Mouse (Mus musculus) hindbrain, embryonic 16.5 days (tissue): Measurements from ENCODE around the gene Stat1. TPM values are rescaled to one million over a fixed set of nuclear protein-coding genes. Genes with fewer than 3 reads are reported as not detected.

ENCODE experiments used
- ATAC-seq: fragments of 200-750 bp; cut with Nextera tagmentation; 2 replicates; pipeline ENCODE4 v1.8.0; 2017; ENCODE audit warnings: moderate TSS enrichment, moderate library complexity
- H3K27ac ChIP-seq: fragments of 300-500 bp; sonication (generic); 2 replicates; pipeline ENCODE4 v1.5.1; 2014; ENCODE audit warnings: low read depth, mild to moderate bottlenecking, control low read depth, low read length, moderate library complexity
- H3K27me3 ChIP-seq: fragments of 300-500 bp; sonication (generic); replicated peaks from 2 replicates; pipeline ENCODE4 v1.6.1; 2014; ENCODE audit warnings: low read length; ENCODE audit not compliant: control insufficient read depth, insufficient read depth
- H3K36me3 ChIP-seq: fragments of 300-500 bp; sonication (generic); 2 replicates; pipeline ENCODE4 v1.6.1; 2014; ENCODE audit warnings: mild to moderate bottlenecking, low read length, moderate library complexity, mixed read lengths; ENCODE audit not compliant: control insufficient read depth, insufficient read depth
- H3K4me1 ChIP-seq: fragments of 300-500 bp; sonication (generic); 2 replicates; pipeline ENCODE4 v1.6.1; 2014; ENCODE audit warnings: low read depth, low read length; ENCODE audit not compliant: control insufficient read depth, insufficient read depth
- H3K4me2 ChIP-seq: fragments of 300-500 bp; sonication (generic); 2 replicates; pipeline ENCODE4 v1.6.1; 2014; ENCODE audit warnings: mild to moderate bottlenecking, low read length, control low read depth, moderate library complexity
- H3K4me3 ChIP-seq: fragments of 300-500 bp; sonication (generic); 2 replicates; pipeline ENCODE4 v1.5.1; 2014; ENCODE audit warnings: mild to moderate bottlenecking, low read length, control low read depth, moderate library complexity
- H3K9ac ChIP-seq: fragments of 300-500 bp; sonication (generic); 2 replicates; pipeline ENCODE4 v1.6.1; 2014; ENCODE audit warnings: low read depth, mild to moderate bottlenecking, control low read depth, low read length, moderate library complexity
- H3K9me3 ChIP-seq: fragments of 300-500 bp; sonication (generic); 2 replicates; pipeline ENCODE4 v1.6.1; 2014; ENCODE audit warnings: mild to moderate bottlenecking, low read length, moderate library complexity; ENCODE audit not compliant: control insufficient read depth
- WGBS: fragments of 180-500 bp; shearing (Covaris S2); extraction: QIAGEN DNeasy Blood & Tissue Kit; methylation state at CpG from one replicate; pipeline ENCODE4 v1.1.7; 2014; 5-methylcytosine and 5-hydroxymethylcytosine counted together
- polyA plus RNA-seq: library from polyadenylated mRNA; unstranded; fragments of >200 nt; fragmentation: Nextera tagmentation; extraction: Ambion mirVana; gene quantifications from 2 replicates; pipeline ENCODE4 v1.2.1, GENCODE M21; 2015

Gene Stat1
- polyA plus RNA-seq, 1 experiment from 2014 or later, result 13.8 TPM

DNA sequence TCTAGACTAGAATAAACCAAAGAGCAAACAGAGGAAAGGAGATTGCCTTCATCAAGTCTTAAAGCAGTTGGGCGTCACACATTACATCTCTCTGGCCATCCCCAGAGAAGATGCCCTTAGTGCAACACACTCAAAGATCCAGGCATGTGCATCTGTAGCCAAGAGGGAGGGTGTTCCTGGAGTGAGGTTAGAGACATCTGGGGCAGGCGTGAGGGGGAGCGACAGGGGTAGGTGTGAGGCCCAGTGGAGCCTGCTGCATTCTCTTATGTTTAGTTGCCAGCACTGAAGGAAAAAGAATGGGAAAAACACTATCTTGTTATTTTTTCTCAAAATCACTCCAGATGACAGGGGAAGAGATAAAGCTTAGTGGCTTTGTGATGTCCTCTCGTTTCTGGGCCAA is 24.0 kb downstream of the Stat1 start:
- Histone ChIP-seq H3K27ac (no peak overlapping the region), H3K9me3 (no peaks in the 10 kb centered on the region), H3K4me2 (no peak overlapping the region), H3K9ac (no peak overlapping the region), H3K27me3 (no peaks in the 10 kb centered on the region), H3K4me3 (no peak overlapping the region), H3K36me3 (no peaks in the 10 kb centered on the region), H3K4me1 (no peaks in the 10 kb centered on the region)
- 84% methylated on average over 4 of the region's 4 CpGs for WGBS
- ATAC-seq, result no peak

DNA sequence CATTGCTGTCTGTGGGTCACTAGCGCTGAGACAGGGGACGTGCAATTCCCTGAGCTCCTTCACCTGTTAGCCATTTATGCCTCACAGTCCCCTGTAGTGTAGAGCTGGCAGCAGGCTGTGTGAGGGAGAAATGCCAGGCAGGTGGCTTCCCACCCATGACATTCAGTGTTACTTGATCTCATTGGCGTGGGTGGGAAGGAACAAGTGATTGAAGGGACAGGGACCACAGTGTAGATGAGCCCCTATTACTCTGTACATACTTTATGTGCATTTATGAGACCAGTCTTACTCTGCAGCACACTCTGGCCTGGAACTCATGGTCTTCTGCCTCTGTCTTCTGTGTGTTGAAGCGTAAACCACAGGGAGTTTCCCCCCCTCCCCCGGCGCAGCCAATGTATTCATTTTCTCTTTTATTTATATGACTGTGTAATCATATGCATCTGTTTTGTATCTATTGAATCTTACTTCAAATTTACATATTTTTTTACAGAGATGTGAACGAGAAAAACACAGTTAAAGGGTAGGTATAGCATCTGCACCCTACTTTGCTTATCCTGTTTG is 24.4 kb downstream of the Stat1 start:
- H3K4me2 ChIP-seq, result no peak overlapping the region
- H3K36me3 ChIP-seq, result no peaks in the 10 kb centered on the region
- H3K4me1 ChIP-seq, result no peaks in the 10 kb centered on the region
- H3K27ac ChIP-seq, result no peak overlapping the region
- H3K4me3 ChIP-seq, result no peak overlapping the region
- H3K9ac ChIP-seq, result no peak overlapping the region
- ATAC-seq, result no peak
- no peaks in the 10 kb centered on the region for H3K27me3 ChIP-seq
- WGBS, result 93% methylated on average over 7 of the region's 7 CpGs
- no peaks in the 10 kb centered on the region for H3K9me3 ChIP-seq

DNA sequence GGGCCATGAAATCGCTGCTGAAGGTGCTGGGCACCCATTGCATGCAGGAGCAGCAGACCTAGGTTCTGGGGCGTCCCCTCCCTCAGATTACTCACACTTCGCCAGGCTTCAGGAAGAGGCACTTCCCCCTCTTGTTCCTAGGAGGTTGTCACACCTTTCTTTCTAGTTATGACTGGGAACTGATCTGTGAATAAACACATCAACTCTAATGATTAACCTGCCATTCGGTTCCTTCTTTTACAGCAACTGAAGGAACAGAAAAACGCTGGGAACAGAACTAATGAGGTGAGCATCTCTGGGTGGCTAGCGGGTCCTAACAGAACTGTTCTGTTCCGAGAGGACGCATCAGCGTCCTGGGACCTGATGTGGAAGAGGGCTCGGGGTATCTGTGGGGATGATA is 25.7 kb downstream of the Stat1 start:
- H3K9ac ChIP-seq, result no peak overlapping the region
- WGBS, result 85% methylated on average over 10 of the region's 10 CpGs
- H3K4me1 ChIP-seq, result no peaks in the 10 kb centered on the region
- ATAC-seq, result no peak
- H3K9me3 ChIP-seq, result no peaks in the 10 kb centered on the region
- no peaks in the 10 kb centered on the region for H3K36me3 ChIP-seq
- H3K27me3 ChIP-seq, result no peaks in the 10 kb centered on the region
- H3K4me2 ChIP-seq, result no peak overlapping the region
- no peak overlapping the region for H3K4me3 ChIP-seq
- H3K27ac ChIP-seq, result no peak overlapping the region

DNA sequence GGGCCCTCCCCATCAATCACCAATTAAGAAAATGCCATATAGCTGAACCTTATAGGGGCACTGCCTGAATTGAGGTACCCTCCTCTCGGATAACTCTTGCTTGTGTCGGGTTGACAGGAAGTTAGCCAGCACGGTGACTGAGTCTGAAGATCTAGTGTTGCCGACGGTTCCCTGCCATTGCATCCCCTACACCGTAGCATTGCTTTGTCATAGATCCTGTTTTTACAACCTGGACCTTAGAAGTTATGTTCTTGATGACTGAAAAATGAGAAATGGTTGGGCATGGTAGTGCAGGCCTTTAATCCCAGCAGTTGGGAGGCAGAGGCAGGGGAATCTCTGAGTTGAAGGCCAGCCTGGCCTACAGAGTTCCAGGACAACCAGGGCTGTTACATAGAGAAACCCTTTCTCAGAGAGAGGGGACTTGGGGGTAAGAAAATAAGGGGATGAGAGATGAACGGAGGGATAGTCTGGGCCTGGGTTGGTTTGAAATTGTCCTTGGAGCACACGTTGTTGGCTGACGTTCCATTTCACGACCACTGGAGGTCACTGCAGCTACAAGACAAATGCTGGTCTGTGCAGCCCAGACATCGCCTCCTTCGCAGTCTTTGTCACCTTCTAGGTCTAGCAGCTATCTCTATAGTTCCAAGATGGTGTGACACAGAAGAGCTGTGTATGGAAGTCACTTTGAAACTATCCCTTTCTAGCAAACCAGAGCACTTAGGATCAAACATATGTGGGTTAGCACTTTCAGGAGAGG is 27.2 kb downstream of the Stat1 start:
- peak; percentile 76 for ATAC-seq
- Histone ChIP-seq H3K9ac (no peak overlapping the region), H3K27me3 (no peaks in the 10 kb centered on the region), H3K36me3 (no peaks in the 10 kb centered on the region), H3K4me2 (no peak overlapping the region), H3K4me1 (no peaks in the 10 kb centered on the region; the same call in 1 of the 2 replicates), H3K4me3 (no peak overlapping the region), H3K9me3 (no peaks in the 10 kb centered on the region), H3K27ac (no peak overlapping the region)
- 51% methylated on average over 12 of the region's 12 CpGs for WGBS

DNA sequence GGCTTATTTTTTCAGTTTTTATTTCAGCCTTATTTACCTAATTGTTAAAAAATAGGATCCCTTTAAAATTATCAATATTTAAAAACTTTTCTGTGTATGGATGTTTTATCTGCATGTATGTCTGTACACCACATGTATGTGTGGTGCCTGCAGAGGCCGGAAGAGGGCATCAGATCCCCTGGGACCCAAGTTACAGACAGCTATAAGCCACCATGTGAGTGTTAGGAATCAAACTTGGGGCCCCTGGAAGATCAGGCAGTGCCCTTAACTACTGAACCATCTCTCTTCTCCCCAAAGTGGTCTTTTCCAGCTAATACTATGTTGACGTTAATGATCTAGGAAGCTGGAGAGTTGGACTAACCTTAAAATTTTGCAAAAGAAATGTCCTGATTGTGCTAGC is 28.2 kb downstream of the Stat1 start:
- no peak overlapping the region for H3K27ac ChIP-seq
- no peaks in the 10 kb centered on the region for H3K9me3 ChIP-seq
- no peaks in the 10 kb centered on the region; the same call in 1 of the 2 replicates for H3K4me1 ChIP-seq
- ATAC-seq, result no peak
- no peak overlapping the region for H3K4me2 ChIP-seq
- H3K27me3 ChIP-seq, result no peaks in the 10 kb centered on the region
- no peak overlapping the region for H3K4me3 ChIP-seq
- no peaks in the 10 kb centered on the region for H3K36me3 ChIP-seq
- no peak overlapping the region for H3K9ac ChIP-seq
- 92% methylated on average over 2 of the region's 2 CpGs for WGBS

DNA sequence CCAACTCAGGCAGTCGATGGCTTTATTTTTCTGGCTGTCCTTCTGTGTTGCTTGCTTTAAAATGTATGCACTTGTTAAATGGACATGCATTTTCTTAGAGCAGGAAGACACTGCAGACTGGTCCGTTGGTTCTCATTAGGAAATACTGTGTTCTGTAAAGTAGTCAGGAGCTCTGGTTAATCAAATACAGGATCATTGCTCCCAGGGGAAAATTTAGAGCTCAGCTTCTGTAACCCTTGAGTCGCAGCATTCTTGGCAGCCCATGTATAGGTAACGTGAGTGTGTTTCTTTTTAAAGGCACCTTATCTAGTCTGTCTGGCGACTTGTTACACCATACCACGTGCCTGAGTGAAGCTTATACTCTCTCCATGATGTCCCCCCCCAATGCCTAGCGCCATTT is 28.9 kb downstream of the Stat1 start:
- Histone ChIP-seq H3K9me3 (no peaks in the 10 kb centered on the region), H3K27ac (no peak overlapping the region), H3K36me3 (no peaks in the 10 kb centered on the region), H3K4me2 (no peak overlapping the region), H3K4me3 (no peak overlapping the region), H3K9ac (no peak overlapping the region), H3K27me3 (no peaks in the 10 kb centered on the region), H3K4me1 (no peaks in the 10 kb centered on the region; the same call in 1 of the 2 replicates)
- WGBS, result 73% methylated on average over 7 of the region's 7 CpGs
- ATAC-seq, result no peak

DNA sequence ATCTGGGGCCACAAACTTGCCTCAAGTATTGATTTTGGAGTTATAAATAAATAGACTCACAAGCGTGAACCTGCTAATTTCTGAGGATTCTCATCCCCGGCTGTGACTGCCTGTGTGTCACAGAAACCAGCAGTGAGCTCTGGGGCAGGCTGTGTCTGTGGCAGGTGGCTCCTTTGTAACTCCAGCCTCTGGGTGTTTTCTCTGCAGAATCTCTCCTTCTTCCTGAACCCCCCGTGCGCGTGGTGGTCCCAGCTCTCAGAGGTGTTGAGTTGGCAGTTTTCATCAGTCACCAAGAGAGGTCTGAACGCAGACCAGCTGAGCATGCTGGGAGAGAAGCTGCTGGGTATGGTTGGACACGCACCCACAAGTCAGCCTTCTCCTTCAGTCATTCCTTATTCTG is 29.5 kb downstream of the Stat1 start:
- H3K36me3 ChIP-seq, result no peaks in the 10 kb centered on the region
- H3K9me3 ChIP-seq, result no peaks in the 10 kb centered on the region
- no peak overlapping the region for H3K4me3 ChIP-seq
- ATAC-seq, result no peak
- H3K27ac ChIP-seq, result no peak overlapping the region
- H3K4me1 ChIP-seq, result no peaks in the 10 kb centered on the region; the same call in 1 of the 2 replicates
- H3K4me2 ChIP-seq, result no peak overlapping the region
- H3K9ac ChIP-seq, result no peak overlapping the region
- 60% methylated on average over 7 of the region's 7 CpGs for WGBS
- no peaks in the 10 kb centered on the region for H3K27me3 ChIP-seq

DNA sequence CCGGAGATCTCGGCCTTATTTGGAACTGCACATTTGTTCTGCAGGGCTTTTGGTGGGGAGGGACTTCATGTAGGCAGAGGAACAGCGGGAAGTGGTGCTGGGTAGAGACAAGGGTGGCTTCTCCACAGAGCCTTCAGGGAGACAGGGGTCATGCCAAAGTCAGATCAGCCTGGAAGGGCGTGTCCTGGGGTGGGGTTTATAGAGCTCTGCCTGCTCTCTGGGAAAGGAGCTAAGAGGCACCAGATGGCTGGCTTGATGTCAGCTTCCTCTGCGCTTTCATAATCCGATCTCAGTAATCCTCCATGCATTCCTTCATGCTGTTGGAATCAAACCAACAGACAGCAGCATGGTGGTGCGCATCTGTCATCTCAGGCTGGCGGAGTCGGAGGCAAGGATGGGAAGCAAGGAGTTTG is 30.7 kb downstream of the Stat1 start:
- H3K27ac ChIP-seq, result no peak overlapping the region; the same call in 1 of the 2 replicates
- no peak overlapping the region for H3K4me2 ChIP-seq
- no peaks in the 10 kb centered on the region for H3K36me3 ChIP-seq
- no peaks in the 10 kb centered on the region; the same call in 1 of the 2 replicates for H3K4me1 ChIP-seq
- no peak overlapping the region for H3K9ac ChIP-seq
- no peak overlapping the region for H3K4me3 ChIP-seq
- 55% methylated on average over 9 of the region's 9 CpGs for WGBS
- peak; percentile 67 for ATAC-seq
- no peaks in the 10 kb centered on the region for H3K27me3 ChIP-seq
- H3K9me3 ChIP-seq, result no peaks in the 10 kb centered on the region

DNA sequence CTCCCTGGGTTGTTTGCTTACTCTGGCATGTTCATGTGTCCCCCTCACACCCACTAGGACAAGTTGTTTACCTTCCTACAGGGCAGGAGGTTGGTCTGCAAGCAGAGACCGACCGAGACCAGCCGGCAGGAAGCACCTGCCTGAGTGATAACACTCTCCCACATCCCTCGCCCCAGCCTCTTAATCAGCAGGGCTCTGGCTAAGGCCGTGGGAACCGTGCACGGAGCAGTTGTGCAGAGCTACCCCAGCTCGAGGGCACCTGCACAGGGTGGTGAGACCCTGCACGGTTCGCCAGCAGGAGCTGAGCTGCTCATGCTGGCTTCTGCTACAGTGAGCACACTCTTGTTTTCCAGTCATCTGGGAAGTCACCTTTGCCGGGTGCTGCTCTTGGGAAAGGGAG is 31.4 kb downstream of the Stat1 start:
- H3K9ac ChIP-seq, result no peak overlapping the region
- no peaks in the 10 kb centered on the region; the same call in 1 of the 2 replicates for H3K4me1 ChIP-seq
- 0 out of 2 replicates have a peak, but pooled peaks have one; percentile 28 for ATAC-seq
- H3K4me3 ChIP-seq, result no peak overlapping the region
- no peak overlapping the region for H3K4me2 ChIP-seq
- no peak overlapping the region for H3K27ac ChIP-seq
- no peaks in the 10 kb centered on the region for H3K27me3 ChIP-seq
- H3K9me3 ChIP-seq, result no peaks in the 10 kb centered on the region
- 62% methylated on average over 11 of the region's 11 CpGs for WGBS
- no peaks in the 10 kb centered on the region for H3K36me3 ChIP-seq
